Mouse (Mus musculus): ENCODE data around the gene Depdc7.

Gene Depdc7

DNA sequence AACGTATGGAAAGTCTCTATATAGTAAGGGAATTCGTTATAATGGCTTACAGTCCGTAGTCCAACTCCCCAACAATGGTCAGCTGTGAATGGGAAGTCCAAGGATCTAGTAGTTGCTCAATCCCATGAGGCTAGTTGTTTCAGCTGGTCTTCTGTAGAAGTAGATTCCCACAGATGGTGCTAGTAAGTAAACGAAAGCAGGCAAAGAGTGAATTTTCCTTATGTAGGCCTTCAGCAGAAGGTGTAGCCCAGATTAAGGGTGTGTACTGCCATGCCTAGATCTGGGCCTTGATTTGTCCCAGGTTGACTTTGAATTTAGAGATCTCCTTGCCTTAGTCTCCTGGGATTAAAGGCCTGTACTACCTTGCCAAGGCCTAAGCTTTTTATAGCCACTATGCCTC, 26.4 kb downstream of the Depdc7 start, which contains the start of gene Pin1rt1:
Gene Pin1rt1 (minus strand): TSS at position 101 of the 400 bp plus-strand sequence.
- CTCF ChIA-PET, result no interaction called here

DNA sequence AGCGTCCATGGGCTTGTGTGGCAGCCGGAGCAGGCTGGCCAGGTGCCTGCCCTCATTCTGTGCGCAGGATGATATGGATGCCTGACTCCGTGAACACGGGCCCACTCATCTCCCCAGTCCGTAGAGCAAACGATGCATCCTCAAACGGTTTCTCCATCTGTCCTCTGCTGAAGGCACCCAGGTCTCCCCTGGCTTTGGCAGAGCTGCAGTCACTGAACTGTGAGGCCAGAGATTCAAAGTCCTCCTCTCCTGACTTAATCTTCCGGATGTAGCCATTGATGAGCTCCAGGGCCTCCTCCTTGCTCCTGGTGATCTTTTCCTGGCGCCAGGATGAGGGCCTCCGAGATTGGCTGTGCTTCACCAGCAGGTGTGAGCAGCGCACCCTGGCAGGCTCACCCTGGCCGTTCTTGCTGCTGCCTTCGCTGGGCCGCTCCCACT, 28.4 kb downstream of the Depdc7 start:
- CTCF ChIA-PET, result no interaction called here

DNA sequence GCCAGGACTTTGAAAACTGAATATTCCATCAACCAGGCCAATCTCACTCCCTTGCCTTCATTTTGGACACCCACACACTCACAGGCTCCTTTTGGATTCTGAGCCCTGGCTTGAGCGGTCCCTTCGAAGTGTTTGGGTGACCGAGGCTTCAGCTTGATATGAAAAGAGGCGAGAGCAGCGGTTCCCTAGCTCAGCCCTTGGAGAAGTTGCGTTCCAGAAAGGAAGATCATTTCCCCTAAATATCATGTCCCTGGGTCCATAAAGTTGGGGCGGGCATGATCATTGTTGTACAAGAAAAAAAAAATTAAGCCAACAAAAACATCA, 30.2 kb downstream of the Depdc7 start:
- CTCF ChIA-PET, result no interaction called here

DNA sequence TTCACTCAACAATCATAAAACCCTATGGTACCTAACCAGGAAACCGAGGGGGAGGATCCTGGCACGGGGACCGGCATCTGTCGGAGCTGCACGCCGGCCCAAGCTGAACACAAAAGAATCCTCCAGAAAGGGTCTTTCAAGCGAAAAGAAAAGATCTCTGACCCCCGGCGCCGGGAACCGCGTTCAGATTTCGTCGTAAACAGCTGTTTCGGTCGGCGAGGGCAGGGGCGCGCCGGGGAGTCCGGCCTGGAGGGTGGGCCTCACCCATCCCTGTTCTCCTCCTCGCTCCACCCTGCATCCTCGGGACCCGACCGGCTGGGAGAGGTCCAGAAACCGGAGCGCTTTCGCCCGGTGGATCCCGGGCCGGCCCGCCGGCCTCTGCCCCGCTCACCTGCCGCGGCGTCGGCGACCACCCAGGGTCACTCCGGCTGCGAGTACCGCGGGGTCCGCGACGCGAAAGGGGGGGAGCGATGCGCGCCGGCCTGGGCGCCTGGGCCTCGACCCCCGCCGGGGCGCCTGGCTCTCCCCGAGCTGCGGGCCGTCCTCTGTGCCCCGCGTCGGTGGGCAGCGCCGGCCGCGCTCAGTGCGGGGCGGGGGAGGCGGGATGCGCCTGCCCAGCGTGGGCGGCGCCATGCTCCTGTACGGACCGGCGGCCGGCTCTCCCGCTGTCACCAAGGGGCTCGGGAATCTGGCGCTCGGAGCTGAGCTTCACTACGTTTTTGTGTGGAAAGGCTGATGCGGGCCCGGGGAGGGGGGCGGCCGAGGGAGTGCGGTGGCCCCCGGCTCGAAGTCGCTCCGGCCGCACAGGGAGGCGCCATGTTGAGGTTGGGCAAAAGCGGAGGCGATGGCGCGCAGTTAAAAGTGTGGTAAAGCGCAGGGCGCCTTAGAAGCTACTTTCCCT, 30.8 kb downstream of the Depdc7 start, which contains the start of gene Tcp11l1:
Gene Tcp11l1 (minus strand): TSS at position 585 of the 901 bp plus-strand sequence.
- CTCF ChIA-PET, result interaction anchor here (0.5 kb wide), 1 partner anchor 51 kb away, joined by 3 read pairs; no protein-coding TSS in a partner anchor

DNA sequence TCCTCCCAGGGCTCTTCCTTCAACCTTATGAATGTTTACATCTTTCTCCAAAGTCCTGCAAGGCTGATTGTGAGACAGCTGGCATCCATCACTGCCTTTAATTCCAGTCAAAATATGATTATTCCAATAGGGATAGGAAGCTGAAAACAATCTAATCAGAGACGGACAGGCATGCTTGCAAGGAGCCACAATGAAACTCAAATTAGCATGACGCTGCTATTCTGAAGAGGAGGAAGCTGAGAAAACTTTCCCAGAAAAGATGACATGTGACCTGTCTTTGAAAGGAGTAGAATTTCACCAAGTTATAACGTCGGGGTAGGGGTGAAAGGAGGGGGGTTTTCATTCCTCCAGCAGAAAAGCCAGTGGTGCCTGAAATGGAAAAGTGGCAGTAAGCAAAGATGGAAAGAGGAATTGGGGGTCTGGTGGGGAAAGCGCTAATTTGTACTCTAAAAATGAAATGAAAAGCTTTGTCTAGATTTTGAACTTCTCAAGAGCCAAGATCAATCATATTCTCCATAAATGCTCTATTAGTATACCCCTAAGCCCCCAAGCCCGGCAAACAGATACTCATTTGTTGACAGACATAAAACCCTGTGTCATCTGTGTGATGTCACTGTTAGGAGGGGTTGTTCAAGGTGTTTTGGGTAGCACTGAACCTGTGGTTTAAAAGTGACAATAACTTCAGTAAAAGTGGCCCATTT, 31.9 kb downstream of the Depdc7 start:
- CTCF ChIA-PET, result no interaction called here

DNA sequence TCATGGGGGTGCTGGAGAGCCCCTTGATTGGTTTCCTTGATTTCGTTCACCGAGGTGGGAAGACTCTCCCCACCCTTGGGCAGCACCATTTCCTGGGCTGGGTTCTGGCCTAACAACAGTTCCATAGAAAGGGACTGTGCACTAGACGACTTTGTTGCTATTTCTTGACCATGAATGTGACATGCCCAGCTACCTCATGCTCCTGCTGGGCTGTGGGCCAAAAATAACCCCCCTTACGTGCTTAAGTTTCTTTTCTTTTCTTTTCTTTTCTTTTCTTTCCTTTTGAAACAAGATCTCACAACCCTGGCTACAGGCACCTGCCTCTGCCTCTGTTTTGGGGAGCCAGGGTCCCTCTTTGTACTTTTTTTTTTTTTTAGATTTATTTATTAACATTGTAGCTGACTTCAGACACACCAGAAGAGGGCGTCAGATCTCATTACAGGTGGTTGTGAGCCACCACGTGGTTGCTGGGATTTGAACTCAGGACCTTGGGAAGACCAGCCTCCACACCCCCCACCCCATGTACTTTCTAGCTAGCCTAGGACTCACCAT, 32.8 kb downstream of the Depdc7 start:
- CTCF ChIA-PET, result no interaction called here

DNA sequence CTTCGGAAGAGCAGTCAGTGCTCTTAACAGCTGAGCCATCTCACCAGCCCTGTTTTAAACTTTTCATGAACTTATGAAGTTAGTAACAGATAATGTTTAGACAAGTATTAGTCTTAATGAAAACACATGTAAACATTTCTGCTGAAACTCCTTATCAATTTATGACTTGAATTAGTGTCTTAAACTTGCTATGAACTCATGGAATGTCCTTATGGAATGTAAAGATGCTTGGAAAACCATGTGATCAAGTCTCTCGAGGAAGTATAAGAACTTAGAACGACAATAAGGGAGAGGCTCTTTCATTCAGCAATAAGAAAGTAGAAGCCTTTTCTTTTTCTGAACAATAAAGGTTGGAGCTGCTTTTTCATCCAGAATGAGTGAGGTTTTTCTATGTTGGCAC, 38.3 kb downstream of the Depdc7 start:
- CTCF ChIA-PET, result interaction anchor here (0.6 kb wide), 1 partner anchor 48 kb away, joined by 3 read pairs; no protein-coding TSS in a partner anchor

DNA sequence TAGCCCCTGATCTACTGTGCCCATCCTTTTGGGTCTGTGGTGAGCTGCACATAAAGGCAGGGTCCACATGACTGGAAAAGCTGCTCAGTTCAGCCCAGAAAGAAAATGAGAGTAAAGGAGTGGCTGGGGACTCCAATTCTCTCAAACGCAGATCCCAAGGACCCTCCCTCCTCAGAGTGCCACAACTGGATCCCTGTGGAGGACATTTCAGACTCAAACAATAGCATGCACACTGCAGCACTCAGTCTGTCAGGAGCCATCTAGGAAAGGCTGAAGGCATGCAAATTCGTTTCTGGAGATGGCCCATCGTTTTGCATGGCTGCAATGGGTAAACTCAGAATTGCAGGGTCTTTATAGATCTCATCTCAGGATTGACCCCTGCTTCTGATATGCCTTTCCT, 39.5 kb downstream of the Depdc7 start:
- CTCF ChIA-PET, result no interaction called here

DNA sequence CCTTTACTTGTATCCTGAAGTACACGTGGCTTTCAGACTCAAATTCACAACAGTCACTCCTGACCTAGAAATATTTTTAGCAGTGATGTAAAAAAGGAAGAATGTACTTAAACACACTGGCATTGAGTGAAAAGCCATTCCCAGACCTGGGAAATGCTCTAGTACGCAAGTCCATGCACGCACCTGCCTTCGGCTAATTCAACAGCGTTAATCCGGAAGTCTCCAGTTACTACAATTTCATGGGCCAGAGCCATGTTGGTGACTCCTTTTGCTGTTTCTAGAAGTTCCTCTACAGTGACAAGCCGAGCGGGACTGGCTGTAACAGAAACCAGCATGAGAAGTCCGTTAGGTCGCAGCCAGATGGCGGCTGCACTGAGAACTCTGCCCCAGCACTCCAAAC, 43.0 kb downstream of the Depdc7 start:
- CTCF ChIA-PET, result no interaction called here

DNA sequence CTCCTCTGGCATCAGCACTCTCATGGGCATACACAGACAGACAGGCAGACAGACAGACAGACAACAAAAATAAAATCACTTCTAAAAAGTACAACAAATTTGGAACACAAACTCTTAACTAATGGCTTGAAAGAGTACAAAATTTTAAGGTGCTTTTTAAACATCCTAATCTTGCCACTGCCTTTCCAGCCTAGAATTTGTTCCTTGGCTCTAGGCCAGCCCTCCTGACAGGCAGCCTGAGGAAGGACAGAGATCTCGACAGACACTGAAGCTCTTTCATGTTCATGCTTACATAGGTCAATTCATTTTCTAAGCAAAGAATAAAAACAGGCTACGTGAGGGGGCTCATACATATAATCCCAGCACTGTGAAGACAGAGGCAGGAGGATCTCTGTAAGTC, 50.1 kb downstream of the Depdc7 start:
- CTCF ChIA-PET, result no interaction called here

DNA sequence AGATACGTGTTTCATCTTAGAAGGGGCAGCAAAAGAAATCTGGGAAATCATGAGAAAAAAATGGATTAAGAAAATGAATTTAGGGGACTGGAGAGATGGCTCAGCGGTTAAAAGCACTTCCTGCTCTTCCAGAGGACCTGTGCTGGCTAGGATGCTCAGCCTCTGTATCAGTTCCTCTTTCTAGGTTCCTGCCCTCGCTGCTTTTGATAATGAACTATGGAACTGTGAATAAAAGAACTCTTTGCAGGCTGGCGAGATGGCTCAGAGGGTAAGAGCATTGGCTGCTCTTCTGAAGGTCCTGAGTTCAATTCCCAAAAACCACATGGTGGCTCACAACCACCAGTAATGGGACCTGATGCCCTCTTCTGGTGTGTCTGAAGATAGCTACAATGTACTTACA, 52.0 kb downstream of the Depdc7 start:
- CTCF ChIA-PET, result no interaction called here

DNA sequence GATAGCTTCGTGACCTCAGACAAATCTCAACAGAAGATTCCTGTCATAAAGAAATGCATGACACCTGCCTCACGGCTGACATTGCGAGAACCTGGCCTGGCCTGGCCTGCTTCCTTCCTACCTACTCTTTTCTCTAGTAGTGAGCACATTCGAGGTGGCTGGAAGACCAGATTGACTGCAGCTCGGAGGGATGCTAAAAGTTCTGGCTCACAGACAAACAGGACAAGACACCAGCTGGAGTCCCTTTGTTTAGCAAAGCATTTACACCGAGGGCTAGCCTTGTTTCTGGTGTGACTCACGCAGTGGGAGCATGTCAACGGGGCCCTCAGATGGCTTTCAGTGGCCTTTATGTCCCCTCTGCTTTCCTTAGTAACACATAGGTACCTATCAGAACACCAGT, 54.0 kb downstream of the Depdc7 start:
- CTCF ChIA-PET, result no interaction called here

DNA sequence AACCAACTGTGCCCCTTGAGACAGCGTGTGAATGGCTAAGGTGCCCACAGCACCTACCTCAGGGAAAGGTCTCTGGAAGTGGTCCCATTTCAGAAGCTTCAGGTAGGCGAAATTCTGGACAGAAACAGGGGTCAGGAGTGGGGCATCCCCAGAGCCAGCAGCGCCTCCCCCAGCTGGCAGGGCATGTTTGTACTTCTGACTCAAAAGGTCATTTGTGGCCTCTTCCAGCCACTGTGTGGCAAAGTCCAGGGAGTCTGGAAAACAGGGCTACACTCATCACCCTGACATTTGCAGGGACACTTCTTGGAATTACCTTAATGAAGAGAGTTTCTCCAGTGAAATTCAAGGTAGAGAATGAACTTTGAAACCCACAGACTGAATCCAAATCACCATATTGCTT, 54.4 kb downstream of the Depdc7 start:
- CTCF ChIA-PET, result no interaction called here

DNA sequence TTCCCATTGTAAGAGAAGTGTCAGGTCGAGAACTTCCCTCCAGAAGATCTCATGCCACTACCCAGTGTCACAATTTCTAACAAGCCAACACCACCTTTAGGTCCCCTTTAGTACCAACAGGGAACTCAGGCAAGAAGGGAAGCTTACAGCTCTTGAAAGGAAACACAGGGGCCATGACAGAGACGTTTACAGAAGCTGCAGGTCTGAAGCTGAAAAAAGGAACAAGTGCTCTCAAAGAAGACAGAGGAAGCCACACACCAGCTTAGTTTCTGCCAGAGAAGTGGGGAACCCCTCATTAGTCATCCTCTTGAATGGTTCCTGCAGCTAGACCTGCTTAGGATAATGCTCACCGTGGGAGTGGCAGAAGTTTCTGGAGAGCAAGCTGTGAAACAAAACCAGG, 55.4 kb downstream of the Depdc7 start:
- CTCF ChIA-PET, result interaction anchor here (0.6 kb wide), 1 partner anchor 1273 kb away, joined by 3 read pairs; no protein-coding TSS in a partner anchor

DNA sequence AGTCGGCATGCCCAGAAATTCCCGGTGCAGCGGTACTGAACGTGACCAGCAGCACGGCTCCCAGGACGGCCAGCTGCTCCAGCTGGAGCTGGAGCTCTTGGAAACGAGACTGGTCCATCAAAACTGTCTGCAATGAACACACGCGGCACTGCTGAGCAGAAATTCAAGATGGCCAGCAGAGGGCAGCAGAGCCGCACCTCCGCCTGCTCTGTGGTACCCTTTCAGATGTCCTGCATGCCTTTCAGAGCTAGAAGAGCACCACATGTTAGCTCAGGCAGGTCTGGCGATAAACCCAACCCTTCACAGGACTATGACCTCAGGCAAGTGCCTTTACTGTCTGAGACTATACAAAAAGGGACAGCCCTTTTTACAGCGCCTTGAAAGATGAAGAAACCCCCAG, 57.3 kb downstream of the Depdc7 start:
- CTCF ChIA-PET, result no interaction called here

DNA sequence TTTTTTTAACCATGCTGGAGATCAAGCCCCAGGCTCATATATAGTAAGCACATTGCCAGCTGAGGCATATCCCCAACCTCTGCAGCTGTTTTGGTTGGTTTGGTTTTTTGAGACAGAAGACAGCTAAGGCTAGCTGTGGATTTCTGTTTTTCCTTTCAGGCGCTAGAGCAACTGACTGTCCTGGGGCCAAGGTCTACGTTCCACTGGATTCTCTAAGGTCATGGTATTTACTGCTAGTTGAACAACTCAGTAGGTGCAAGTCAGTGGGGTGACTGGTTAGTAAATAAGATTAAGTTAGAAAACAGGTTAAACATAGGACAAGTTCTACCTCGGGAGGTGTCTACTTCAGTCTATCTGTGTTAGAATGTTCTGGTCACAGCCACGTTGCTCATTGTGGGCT, 57.9 kb downstream of the Depdc7 start:
- CTCF ChIA-PET, result no interaction called here

DNA sequence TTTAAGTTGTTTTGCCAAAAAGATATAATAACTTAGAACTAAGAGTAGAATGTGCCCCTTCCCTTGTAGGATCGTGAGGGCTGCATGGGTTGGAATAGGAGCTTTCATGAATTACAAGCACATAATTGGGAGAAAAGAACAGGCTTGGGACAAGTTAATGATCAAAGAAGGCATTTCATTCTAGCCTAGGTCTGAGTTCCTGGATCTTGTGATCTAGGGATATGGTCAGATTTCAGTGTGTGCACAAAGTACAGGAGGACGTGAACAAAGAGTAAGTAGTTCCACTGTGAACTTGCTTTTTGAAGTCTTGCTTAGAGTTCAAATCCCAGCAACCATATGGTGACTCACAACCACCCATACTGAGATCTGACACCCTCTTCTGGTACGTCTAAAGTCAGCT, 65.4 kb downstream of the Depdc7 start:
- CTCF ChIA-PET, result no interaction called here
